Mouse (Mus musculus) megakaryocyte, embryonic 14.5 days (primary cell): ENCODE measurements around the gene Gfer.

Source experiments
- FLI1 ChIP-seq: IDR thresholded peaks from 2 replicates; pipeline ENCODE4 v1.6.1; 2012; ENCODE audit warnings: low read length, inconsistent platforms, mixed read lengths
- GATA1 ChIP-seq: IDR thresholded peaks from 3 replicates; pipeline ENCODE4 v1.6.1; 2012; ENCODE audit warnings: mixed read lengths, low read length, inconsistent platforms, borderline replicate concordance

DNA sequence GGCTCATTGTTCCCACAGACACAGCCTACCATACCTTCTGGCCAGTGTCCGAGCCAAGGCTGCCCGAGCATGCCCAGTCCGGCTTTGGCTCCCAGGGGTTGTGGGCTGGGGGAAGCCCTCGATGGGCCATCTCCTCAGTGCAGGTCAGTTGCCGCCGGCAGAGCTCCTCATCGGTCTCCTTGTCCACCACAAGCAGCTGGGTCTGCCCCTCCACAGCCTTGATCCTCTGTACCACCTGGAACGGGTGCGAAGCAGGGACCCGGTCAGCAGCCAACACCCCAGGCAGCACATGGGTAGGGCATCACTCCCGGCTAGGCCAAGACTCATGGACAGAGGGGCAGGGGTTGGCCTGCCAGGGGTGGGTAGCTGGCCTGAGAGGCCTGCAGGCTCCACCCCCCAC lies 48.5 kb downstream of the Gfer start:
- TF ChIP-seq GATA1 (no peak), FLI1 (no peak)
